Mouse (Mus musculus): Measurements from ENCODE around the gene Cyfip1. TPM values are rescaled to one million over a fixed set of nuclear protein-coding genes. Genes with fewer than 3 reads are reported as not detected.

Gene Cyfip1
- total RNA-seq (2014; rRNA removed) = 44.1 and 48.5 TPM in 2 replicates
- 41.5 and 47.2 TPM in 2 replicates for polyA plus RNA-seq (2015; fragmentation: Nextera tagmentation; extraction: Ambion mirVana)

DNA sequence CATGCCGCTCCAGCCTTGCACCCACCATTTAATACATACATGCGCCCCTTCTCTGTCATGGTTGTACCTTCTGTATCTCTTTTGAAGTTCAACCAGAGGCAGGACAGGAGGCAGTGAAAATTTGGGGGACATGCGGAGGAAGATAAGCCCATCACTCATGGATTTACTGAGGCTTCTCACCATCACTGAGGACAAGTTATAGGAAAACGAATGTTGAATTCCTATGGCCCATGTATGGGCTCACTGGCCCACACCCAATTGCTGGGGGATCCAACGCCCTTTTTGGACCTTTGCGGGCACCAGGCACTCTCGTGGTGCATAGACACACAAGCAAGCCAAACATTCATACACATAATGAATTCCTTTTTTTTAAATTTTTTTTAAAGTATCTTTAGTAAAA lies at the start of gene Cyfip1:
Gene Cyfip1 (plus strand): TSS at position 301 of the 400 bp plus-strand sequence.
- Histone ChIP-seq H3K9ac (replicated peaks; ENCODE audit: low read length) (peak within 1 kb of the TSS; percentile 91), H3K4me3 (ENCODE audit: low read length) (peak within 1 kb of the TSS; percentile 99), H3K36me3 (ENCODE audit: insufficient read depth, low read length) (no peaks in the 10 kb centered on the region), H3K27ac (peak within 1 kb of the TSS; percentile 98), H3K4me1 (ENCODE audit: insufficient read depth, low read length) (peaks cover 10% of the 10 kb centered on the region), H3K4me2 (ENCODE audit: low read depth, low read length) (peak within 1 kb of the TSS; percentile 75), H3K27me3 (ENCODE audit: insufficient read depth, low read length) (no peaks in the 10 kb centered on the region), H3K9me3 (ENCODE audit: low read length) (no peaks in the 10 kb centered on the region)
- no peak for TF ChIP-seq CTCF (IDR thresholded peaks at IDR 0.05; ENCODE audit: low read depth)
- WGBS = 46% methylated on average over 7 of the region's 7 CpGs
- DNase-seq (ENCODE audit: low spot score) = no peak
- ATAC-seq = no peak

DNA sequence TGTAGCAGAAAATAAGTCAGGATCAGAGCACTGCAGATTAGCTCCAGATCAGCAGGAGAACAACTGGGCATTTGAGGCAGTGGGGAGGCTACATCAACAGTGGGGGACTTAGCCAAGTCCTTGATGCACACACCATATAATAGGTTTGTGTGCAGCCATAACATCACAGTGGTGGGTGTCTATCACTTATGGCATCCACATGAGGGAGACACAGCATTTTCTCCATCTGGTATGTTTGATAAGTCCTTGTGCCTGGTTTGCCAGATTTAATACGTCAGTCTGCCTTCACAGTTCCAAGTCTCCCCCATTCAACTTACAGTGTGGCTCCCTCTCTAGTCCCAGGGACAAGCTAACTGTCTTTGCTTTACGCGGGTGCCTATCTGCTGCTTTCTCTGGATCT lies 49.3 kb upstream of the Cyfip1 start:
- no peak for TF ChIP-seq CTCF (IDR thresholded peaks at IDR 0.05; ENCODE audit: low read depth)
- Histone ChIP-seq H3K4me1 (ENCODE audit: insufficient read depth, low read length) (peaks cover 5% of the 10 kb centered on the region), H3K27me3 (ENCODE audit: insufficient read depth, low read length) (no peaks in the 10 kb centered on the region), H3K27ac (no peak overlapping the region), H3K9me3 (ENCODE audit: low read length) (no peaks in the 10 kb centered on the region), H3K4me2 (ENCODE audit: low read depth, low read length) (no peak overlapping the region), H3K36me3 (ENCODE audit: insufficient read depth, low read length) (peaks cover 14% of the 10 kb centered on the region), H3K4me3 (ENCODE audit: low read length) (no peak overlapping the region), H3K9ac (replicated peaks; ENCODE audit: low read length) (no peak overlapping the region)
- peak; percentile 7 for DNase-seq (ENCODE audit: low spot score)
- no peak for ATAC-seq
- WGBS = 49% methylated on average over 3 of the region's 3 CpGs

DNA sequence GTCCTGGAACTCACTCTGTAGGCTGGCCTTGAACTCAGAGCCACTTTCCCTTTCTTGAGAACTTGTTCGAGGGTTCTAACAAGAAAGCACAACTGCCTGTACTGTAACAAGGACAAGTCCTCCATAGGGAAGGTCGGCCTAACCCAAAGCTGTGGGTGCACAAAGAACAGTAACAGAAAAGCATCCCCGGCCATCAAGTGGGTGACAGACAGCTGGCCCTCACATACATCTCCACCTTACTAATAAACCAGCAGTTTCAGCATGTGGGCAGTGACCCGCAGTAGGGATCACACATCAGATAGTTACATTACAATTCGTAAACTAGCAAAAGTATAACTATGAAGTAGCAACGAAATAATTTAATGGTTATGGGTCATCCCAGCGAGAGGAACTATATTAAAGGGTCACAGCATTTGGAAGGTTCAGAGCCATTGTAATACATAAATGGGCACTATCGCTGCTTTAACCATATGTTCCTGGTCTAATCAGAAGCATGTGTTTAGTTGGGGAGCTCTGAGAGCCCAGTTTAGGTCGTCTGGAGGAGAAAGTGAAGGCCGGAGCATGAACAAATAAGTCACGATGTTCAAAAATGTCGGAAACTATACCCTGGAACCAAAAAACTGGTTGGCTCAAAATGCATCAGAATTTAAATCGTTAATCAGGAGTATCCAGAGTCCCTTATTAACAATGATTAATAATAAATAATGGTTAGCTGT lies 48.2 kb upstream of the Cyfip1 start:
- 34% methylated on average over 13 of the region's 13 CpGs for WGBS
- Histone ChIP-seq H3K4me2 (ENCODE audit: low read depth, low read length) (peak overlapping the region; percentile 77), H3K4me3 (ENCODE audit: low read length) (peak overlapping the region; percentile 77), H3K9ac (replicated peaks; ENCODE audit: low read length) (peak overlapping the region; percentile 93), H3K9me3 (ENCODE audit: low read length) (no peaks in the 10 kb centered on the region), H3K36me3 (ENCODE audit: insufficient read depth, low read length) (peaks cover 15% of the 10 kb centered on the region), H3K27ac (peak overlapping the region; percentile 85), H3K4me1 (ENCODE audit: insufficient read depth, low read length) (peaks cover 5% of the 10 kb centered on the region), H3K27me3 (ENCODE audit: insufficient read depth, low read length) (no peaks in the 10 kb centered on the region)
- peak; percentile 41 for ATAC-seq
- DNase-seq (ENCODE audit: low spot score) = no peak
- no peak for TF ChIP-seq CTCF (IDR thresholded peaks at IDR 0.05; ENCODE audit: low read depth)

DNA sequence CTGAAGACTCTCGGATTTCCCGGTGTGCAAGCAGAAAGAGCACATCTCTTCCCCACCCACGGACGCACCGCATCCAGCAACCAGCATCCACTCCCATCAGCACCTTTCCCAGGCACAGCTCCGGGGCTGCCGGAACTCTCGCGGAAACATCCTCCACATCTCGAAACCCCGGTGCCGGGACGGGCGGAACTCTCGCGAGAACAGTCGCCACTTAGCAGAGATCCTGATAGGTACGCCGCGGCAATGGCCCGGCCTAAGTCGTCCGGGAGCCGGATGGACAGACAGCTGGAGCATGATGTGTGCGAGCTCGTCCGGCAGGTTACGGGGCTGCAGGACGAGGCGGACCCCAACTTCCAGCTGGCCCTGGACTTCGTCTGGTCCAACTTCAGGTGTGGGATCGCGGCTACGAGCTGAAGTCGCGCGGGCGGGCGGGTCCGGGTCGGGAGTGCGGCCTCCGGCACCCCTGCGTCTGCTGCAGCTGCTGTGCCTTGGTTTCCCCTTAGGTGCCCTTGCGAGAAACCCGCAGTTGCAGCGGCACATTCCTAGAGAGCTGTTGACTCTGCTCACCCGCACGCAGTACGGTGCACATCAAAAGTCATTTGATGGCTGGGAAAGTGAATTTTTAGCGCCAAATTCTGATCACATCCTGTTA lies 47.5 kb upstream of the Cyfip1 start, which contains the start of gene Tubgcp5:
Gene Tubgcp5 (plus strand): TSS at position 203 of the 652 bp plus-strand sequence.
- under 1% methylated on average over 51 of the region's 51 CpGs for WGBS
- Histone ChIP-seq H3K4me3 (ENCODE audit: low read length) (peak within 1 kb of the TSS; percentile 77), H3K9me3 (ENCODE audit: low read length) (no peaks in the 10 kb centered on the region), H3K27me3 (ENCODE audit: insufficient read depth, low read length) (no peaks in the 10 kb centered on the region), H3K4me1 (ENCODE audit: insufficient read depth, low read length) (peaks cover 5% of the 10 kb centered on the region), H3K9ac (replicated peaks; ENCODE audit: low read length) (peak within 1 kb of the TSS; percentile 93), H3K4me2 (ENCODE audit: low read depth, low read length) (peak within 1 kb of the TSS; percentile 77), H3K36me3 (ENCODE audit: insufficient read depth, low read length) (peaks cover 15% of the 10 kb centered on the region), H3K27ac (peak within 1 kb of the TSS; percentile 85)
- ATAC-seq (peak; percentile 98), DNase-seq (ENCODE audit: low spot score) (peak; percentile 98)
- no peak for TF ChIP-seq CTCF (IDR thresholded peaks at IDR 0.05; ENCODE audit: low read depth)

DNA sequence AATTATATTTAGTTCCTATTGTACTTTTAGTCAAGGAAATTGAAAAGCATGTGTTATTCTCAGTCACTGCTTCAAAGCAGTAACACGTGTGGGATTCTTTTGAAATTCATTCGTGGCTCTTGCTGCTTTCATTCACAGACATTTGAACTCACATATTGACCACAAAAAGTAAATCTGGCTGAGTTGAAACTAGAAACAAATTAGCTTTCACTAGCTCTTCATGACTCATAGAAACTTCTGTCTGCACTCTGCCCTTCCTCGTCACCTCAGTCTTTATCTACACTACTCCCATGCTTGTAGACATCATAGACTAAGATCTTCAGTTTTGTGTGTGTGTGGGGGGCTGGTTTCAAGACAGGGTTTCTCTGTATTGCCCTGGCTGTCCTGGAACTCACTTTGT lies 41.6 kb upstream of the Cyfip1 start:
- TF ChIP-seq CTCF (IDR thresholded peaks at IDR 0.05; ENCODE audit: low read depth) = no peak
- no peak for ATAC-seq
- Histone ChIP-seq H3K9me3 (ENCODE audit: low read length) (no peaks in the 10 kb centered on the region), H3K36me3 (ENCODE audit: insufficient read depth, low read length) (peaks cover 50% of the 10 kb centered on the region), H3K27me3 (ENCODE audit: insufficient read depth, low read length) (no peaks in the 10 kb centered on the region), H3K4me1 (ENCODE audit: insufficient read depth, low read length) (peaks cover 2% of the 10 kb centered on the region; the same call in 1 of the 2 replicates), H3K9ac (replicated peaks; ENCODE audit: low read length) (no peak overlapping the region), H3K4me3 (ENCODE audit: low read length) (no peak overlapping the region), H3K4me2 (ENCODE audit: low read depth, low read length) (no peak overlapping the region), H3K27ac (no peak overlapping the region)
- 89% methylated on average over 3 of the region's 3 CpGs for WGBS
- DNase-seq (ENCODE audit: low spot score) = no peak

DNA sequence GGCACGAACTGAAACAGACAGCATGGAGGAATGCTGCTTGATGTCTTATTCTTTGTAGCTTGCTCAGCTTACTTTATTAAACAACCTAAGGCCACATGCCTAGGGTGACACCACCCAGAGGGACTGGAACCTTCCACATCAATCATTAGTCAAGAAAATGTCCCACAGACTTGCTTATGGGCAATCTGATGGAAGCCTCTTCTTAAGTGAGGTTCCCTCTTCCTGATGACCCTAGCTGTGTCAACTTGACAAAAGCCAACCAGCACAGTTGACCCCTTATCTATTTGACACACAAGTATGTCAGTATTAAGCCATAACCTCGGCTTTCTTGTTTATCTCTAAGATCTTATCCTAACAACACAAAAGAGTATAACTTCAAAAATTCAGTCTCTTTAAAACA lies 31.6 kb upstream of the Cyfip1 start:
- DNase-seq (ENCODE audit: low spot score) (no peak), ATAC-seq (no peak)
- no peak for TF ChIP-seq CTCF (IDR thresholded peaks at IDR 0.05; ENCODE audit: low read depth)
- no peak overlapping the region for H3K4me2 ChIP-seq (ENCODE audit: low read depth, low read length)
- H3K4me1 ChIP-seq (ENCODE audit: insufficient read depth, low read length) = no peaks in the 10 kb centered on the region
- H3K27ac ChIP-seq = no peak overlapping the region
- no peak overlapping the region for H3K4me3 ChIP-seq (ENCODE audit: low read length)
- no peaks in the 10 kb centered on the region for H3K27me3 ChIP-seq (ENCODE audit: insufficient read depth, low read length)
- H3K9ac ChIP-seq (replicated peaks; ENCODE audit: low read length) = no peak overlapping the region
- 98% methylated on average over 2 of the region's 2 CpGs for WGBS
- H3K9me3 ChIP-seq (ENCODE audit: low read length) = no peaks in the 10 kb centered on the region
- peaks cover 57% of the 10 kb centered on the region for H3K36me3 ChIP-seq (ENCODE audit: insufficient read depth, low read length)

Data from hindbrain, postnatal 0 days (tissue).